Mouse (Mus musculus) spleen, adult 2 months (tissue): ENCODE measurements around the gene Cdh4.

Source experiments
- CTCF ChIP-seq: fragments of 200-500 bp; IDR thresholded peaks from 2 replicates; pipeline ENCODE4 v1.5.1; 2011; ENCODE audit warnings: mild to moderate bottlenecking, inconsistent platforms; ENCODE audit not compliant: insufficient read depth, insufficient read length, insufficient replicate concordance; ENCODE audit errors: extremely low read depth
- POLR2A ChIP-seq: fragments of 200-500 bp; IDR thresholded peaks from 2 replicates; pipeline ENCODE4 v1.6.1; 2011; ENCODE audit warnings: low read depth, low read length, inconsistent platforms

DNA sequence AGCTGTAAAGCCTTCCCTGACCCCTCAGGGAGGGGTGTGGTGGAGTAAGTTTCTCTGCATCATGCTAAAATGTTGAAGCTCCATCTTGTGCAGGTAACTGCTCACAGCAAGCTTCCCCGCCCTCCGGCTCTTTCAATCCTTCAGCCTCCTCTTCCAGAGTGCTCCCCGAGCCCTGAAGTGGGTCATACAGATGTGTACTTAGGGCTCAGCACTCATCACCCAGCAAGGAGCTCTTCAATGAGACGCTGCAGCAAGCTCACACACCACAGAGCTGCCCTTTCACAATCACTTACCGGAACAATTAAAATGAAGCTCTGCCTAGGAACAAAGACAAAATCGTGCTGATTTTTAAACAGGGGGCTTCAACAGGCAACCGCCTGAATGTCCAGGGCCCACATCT lies 393.3 kb downstream of the Cdh4 start:
- no peak for TF ChIP-seq CTCF
- TF ChIP-seq POLR2A: no peak
